Mouse (Mus musculus) embryonic facial prominence, embryonic 15.5 days (tissue): Measurements from ENCODE around the gene Ebf1. TPM values are rescaled to one million over a fixed set of nuclear protein-coding genes. Genes with fewer than 3 reads are reported as not detected.

ENCODE experiments used
- ATAC-seq: fragments of 200-750 bp; cut with Nextera tagmentation; 2 replicates; pipeline ENCODE4 v1.8.0; 2017; ENCODE audit warnings: low read depth, moderate TSS enrichment; ENCODE audit not compliant: insufficient number of reproducible peaks, low FRiP score, low TSS enrichment
- H3K27ac ChIP-seq: fragments of 300-500 bp; sonication (generic); replicated peaks from 2 replicates; pipeline ENCODE4 v1.5.1; 2015; ENCODE audit warnings: mild to moderate bottlenecking, inconsistent platforms
- H3K27me3 ChIP-seq: fragments of 300-500 bp; sonication (generic); 2 replicates; pipeline ENCODE4 v1.6.1; 2015; ENCODE audit warnings: inconsistent platforms
- H3K36me3 ChIP-seq: fragments of 300-500 bp; sonication (generic); 2 replicates; pipeline ENCODE4 v1.6.1; 2015; ENCODE audit warnings: mild to moderate bottlenecking, inconsistent platforms
- H3K4me1 ChIP-seq: fragments of 300-500 bp; sonication (generic); 2 replicates; pipeline ENCODE4 v1.6.1; 2015; ENCODE audit warnings: inconsistent platforms
- H3K4me2 ChIP-seq: fragments of 300-500 bp; sonication (generic); replicated peaks from 2 replicates; pipeline ENCODE4 v1.6.1; 2015; ENCODE audit warnings: mild to moderate bottlenecking, inconsistent platforms
- H3K4me3 ChIP-seq: fragments of 300-500 bp; sonication (generic); replicated peaks from 2 replicates; pipeline ENCODE4 v1.5.1; 2015; ENCODE audit warnings: mild to moderate bottlenecking, inconsistent platforms
- H3K9ac ChIP-seq: fragments of 300-500 bp; sonication (generic); 2 replicates; pipeline ENCODE4 v1.6.1; 2015; ENCODE audit warnings: inconsistent platforms
- H3K9me3 ChIP-seq: fragments of 300-500 bp; sonication (generic); replicated peaks from 2 replicates; pipeline ENCODE4 v1.6.1; 2016; ENCODE audit warnings: inconsistent platforms
- WGBS: fragments of 180-500 bp; shearing (Covaris S2); methylation state at CpG from one replicate; pipeline ENCODE4 v1.1.7; 2015; 5-methylcytosine and 5-hydroxymethylcytosine counted together
- polyA plus RNA-seq: library from polyadenylated mRNA; unstranded; fragments of >200 nt; fragmentation: Nextera tagmentation; extraction: Ambion mirVana; gene quantifications from 2 replicates; pipeline ENCODE4 v1.2.1, GENCODE M21; 2015

Gene Ebf1
- polyA plus RNA-seq, 1 experiment from 2014 or later = 65.7 TPM

DNA sequence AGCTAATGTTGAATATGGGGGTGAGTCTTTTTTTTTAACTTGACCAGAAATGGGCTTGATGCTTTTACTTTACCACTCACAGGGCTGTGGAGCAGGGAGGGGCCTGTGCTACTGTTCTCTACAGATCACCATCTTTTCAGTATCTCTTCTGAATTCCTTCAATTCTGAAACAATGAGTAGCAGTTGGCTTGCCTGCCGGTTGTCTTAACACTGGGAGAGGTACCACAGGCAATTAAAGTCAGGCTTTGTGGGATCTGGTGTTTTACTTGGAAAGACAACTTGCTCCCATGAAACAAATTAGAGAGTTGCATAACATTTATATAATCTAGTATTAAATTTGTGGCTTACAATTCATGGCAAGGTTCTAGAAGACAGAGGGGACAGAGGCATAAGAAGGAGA, 294.6 kb downstream of the Ebf1 start:
- H3K36me3 ChIP-seq = no peaks in the 10 kb centered on the region
- no peak overlapping the region for H3K27ac ChIP-seq
- H3K9me3 ChIP-seq = no peaks in the 10 kb centered on the region
- H3K4me2 ChIP-seq = no peak overlapping the region
- H3K9ac ChIP-seq = no peak overlapping the region
- no peak overlapping the region for H3K4me3 ChIP-seq
- H3K27me3 ChIP-seq = no peaks in the 10 kb centered on the region
- WGBS = 32% methylated on average over 1 of the region's 1 CpGs
- H3K4me1 ChIP-seq = no peaks in the 10 kb centered on the region
- ATAC-seq = no peak

DNA sequence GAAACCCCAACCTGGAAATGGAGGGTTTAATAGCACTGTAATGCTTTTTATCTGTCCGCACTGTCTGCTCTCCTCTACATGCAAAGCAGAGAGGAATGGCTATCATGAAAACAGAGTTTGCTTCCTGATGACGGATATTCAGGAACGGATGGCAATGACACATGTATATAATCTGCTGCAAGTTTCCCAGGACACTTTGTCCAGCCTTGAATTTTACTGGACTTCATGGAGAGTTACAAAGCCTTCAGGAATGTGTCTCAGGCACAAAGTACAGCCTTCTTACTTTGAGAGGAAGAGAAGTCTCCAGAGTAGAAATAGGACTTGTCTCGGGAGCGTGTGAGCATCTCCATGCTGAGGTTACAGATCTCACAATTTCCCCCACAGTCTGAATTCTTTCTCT, 296.7 kb downstream of the Ebf1 start:
- no peak overlapping the region for H3K4me3 ChIP-seq
- H3K27ac ChIP-seq = no peak overlapping the region
- WGBS = 65% methylated on average over 5 of the region's 5 CpGs
- no peaks in the 10 kb centered on the region for H3K9me3 ChIP-seq
- no peak overlapping the region for H3K9ac ChIP-seq
- no peak for ATAC-seq
- no peaks in the 10 kb centered on the region for H3K36me3 ChIP-seq
- no peak overlapping the region for H3K4me2 ChIP-seq
- H3K27me3 ChIP-seq = no peaks in the 10 kb centered on the region
- no peaks in the 10 kb centered on the region for H3K4me1 ChIP-seq

DNA sequence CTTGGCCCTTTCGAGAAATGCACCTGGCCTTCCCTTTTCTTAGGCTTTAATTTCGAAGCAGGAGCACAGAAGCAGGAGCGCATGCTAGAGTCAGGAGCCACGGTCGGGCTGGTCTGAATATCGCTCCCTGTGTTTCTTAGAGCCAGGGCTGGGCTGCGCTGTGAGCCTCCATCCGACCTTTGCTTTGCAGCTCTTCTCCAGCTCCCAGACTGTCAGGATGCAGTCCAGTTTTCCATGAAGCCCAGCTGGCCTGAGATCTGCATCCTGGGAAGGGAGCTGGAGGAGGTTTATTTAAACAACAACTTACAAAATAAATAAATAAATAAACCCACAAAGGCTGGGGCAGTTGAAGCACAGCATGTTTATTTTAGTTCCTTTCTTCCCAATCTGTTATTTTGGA, 299.9 kb downstream of the Ebf1 start:
- Histone ChIP-seq H3K9me3 (no peaks in the 10 kb centered on the region), H3K9ac (no peak overlapping the region), H3K36me3 (no peaks in the 10 kb centered on the region), H3K4me2 (no peak overlapping the region), H3K27ac (no peak overlapping the region), H3K4me1 (no peaks in the 10 kb centered on the region), H3K4me3 (no peak overlapping the region), H3K27me3 (no peaks in the 10 kb centered on the region)
- no peak for ATAC-seq
- WGBS = 64% methylated on average over 8 of the region's 8 CpGs

DNA sequence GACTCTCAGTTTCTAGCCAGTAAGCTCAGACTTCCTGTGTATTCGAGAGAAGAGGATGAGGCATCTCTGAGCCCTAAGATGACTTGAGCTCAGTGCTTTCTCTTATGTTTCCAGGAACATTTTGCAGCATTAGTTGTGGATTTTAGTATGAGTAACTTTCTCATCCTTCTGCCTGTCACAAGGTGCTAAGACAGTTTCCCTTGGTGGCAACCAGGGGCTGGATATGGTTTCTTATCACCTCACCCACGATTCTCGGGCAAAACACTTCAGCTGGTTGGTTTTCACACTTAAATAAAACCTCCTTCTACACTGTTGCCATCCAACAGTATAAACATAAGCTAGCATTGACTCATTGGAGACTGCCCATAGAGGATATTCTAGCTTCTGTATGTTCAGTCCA, 306.0 kb downstream of the Ebf1 start:
- H3K4me2 ChIP-seq = no peak overlapping the region
- H3K36me3 ChIP-seq = no peaks in the 10 kb centered on the region
- no peaks in the 10 kb centered on the region for H3K27me3 ChIP-seq
- H3K4me1 ChIP-seq = peaks cover 8% of the 10 kb centered on the region
- no peak for ATAC-seq
- no peak overlapping the region for H3K4me3 ChIP-seq
- no peaks in the 10 kb centered on the region for H3K9me3 ChIP-seq
- H3K9ac ChIP-seq = no peak overlapping the region
- H3K27ac ChIP-seq = no peak overlapping the region
- WGBS = 74% methylated on average over 3 of the region's 3 CpGs

DNA sequence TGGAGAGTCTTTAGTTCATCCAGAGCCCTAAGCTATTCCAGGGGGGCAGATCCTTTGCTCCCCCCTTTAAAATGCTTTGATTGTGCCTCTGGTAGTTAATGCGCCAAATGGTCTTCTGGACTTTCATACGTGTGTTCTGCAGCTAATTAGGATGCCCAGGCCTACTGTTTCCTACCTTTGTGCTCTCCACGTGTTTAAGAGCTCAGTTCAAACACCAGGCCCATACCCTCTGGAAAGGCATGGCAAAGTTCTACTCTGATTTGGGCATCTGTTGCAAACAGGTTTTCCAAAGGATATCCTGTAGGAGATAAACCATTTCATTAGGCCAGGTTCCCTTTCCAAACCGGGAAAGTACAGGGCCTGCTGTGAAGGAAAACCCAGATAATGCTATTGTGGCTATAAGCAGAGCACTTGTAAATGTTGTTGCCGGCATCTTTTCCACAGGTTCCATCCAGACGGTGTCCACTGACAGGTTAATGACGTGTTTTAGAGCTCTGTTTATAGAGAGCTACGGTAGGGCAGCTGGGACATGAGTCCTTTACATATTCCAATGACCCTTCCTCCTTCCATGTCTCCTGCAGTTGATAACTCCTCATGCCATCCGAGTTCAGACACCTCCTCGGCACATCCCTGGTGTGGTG, 306.9 kb downstream of the Ebf1 start:
- H3K9ac ChIP-seq = no peak overlapping the region
- no peak for ATAC-seq
- no peak overlapping the region for H3K4me3 ChIP-seq
- H3K27ac ChIP-seq = no peak overlapping the region
- no peaks in the 10 kb centered on the region for H3K27me3 ChIP-seq
- WGBS = 74% methylated on average over 10 of the region's 10 CpGs
- H3K4me1 ChIP-seq = peaks cover 8% of the 10 kb centered on the region
- H3K36me3 ChIP-seq = no peaks in the 10 kb centered on the region
- H3K4me2 ChIP-seq = no peak overlapping the region
- H3K9me3 ChIP-seq = no peaks in the 10 kb centered on the region

DNA sequence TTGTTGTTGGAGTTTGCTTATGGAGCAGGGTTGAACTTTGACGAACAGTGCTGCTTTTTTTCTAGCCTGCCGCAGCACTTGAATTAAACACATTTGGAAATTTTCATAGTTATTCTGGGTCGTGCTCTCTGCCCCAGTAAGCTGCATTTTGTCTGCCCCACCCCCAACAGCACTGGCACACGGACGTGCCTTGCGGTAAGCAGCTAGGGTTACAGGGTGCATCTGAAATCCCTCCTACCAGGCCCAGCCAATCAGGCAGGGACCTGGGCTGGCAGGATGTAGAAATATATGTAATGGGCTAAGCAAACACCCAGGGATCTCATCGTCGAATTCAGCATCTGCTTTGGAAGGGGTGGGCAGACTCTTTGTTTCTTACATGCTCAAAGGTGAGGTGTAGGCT, 307.8 kb downstream of the Ebf1 start:
- WGBS = 16% methylated on average over 8 of the region's 8 CpGs
- H3K9me3 ChIP-seq = no peaks in the 10 kb centered on the region
- H3K9ac ChIP-seq = no peak overlapping the region
- H3K36me3 ChIP-seq = no peaks in the 10 kb centered on the region
- H3K27ac ChIP-seq = peak overlapping the region; percentile 63
- H3K4me2 ChIP-seq = no peak overlapping the region
- no peak overlapping the region for H3K4me3 ChIP-seq
- ATAC-seq = peak; percentile 80
- H3K4me1 ChIP-seq = peaks cover 8% of the 10 kb centered on the region
- H3K27me3 ChIP-seq = no peaks in the 10 kb centered on the region

DNA sequence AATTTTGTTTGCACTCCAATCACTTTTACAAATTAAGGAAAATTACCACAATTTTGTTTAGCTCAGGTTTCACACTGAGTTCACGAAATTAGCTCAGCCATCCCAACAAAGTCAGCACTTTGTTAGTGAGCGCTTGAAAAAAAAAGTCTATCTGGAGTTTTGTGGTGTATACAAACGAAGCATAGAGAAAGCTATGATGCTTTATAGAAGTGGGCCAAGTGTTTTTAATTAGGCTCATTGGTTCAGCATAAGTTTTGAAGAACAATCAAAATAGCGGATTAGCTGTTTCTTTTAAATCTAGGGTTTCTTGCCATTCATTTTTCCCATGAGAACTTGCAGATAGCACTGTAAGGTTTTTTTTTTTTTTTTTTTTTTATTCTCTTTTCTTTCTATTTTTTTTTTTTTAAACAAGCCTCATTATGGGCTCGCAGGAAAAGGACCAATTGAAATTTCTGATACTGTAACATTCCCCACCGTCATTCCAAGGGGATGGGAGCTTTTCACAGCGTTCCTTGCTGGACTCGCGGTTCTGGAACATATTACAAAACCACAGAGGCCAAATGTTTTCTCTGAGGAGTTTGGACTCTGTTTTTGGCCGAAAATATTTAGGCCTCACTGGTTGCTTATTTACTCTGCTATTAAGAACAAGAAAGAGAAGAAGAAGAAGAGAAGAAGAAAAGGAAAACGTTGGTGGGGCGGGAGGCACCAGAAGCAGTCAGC, 308.8 kb downstream of the Ebf1 start:
- Histone ChIP-seq H3K36me3 (no peaks in the 10 kb centered on the region), H3K4me1 (peaks cover 8% of the 10 kb centered on the region), H3K9ac (no peak overlapping the region), H3K27me3 (no peaks in the 10 kb centered on the region), H3K4me3 (no peak overlapping the region), H3K9me3 (no peaks in the 10 kb centered on the region), H3K27ac (peak overlapping the region; percentile 63), H3K4me2 (no peak overlapping the region)
- ATAC-seq = no peak
- 32% methylated on average over 12 of the region's 12 CpGs for WGBS

DNA sequence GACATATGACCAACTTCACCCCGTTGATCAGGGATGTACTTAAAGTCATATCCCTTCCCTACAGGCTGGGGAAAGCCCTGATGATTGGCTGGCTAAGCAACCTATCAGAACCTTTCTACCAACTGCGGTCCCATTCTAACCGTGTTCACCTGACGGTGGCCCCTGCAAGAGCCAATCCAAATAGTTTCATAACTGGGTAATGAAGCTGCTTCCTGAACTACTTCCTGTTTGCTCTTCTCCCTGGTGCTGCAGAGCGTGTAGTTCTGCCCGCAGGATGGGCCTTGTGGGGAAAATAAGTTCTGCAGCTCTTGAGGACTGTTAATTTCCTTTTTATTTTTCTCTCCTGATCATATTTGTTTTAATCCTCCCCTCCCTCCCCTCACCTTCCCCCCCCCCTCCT, 311.3 kb downstream of the Ebf1 start:
- Histone ChIP-seq H3K9ac (no peak overlapping the region), H3K4me3 (no peak overlapping the region), H3K4me2 (no peak overlapping the region), H3K36me3 (no peaks in the 10 kb centered on the region), H3K9me3 (no peaks in the 10 kb centered on the region), H3K27me3 (no peaks in the 10 kb centered on the region), H3K4me1 (peaks cover 8% of the 10 kb centered on the region), H3K27ac (no peak overlapping the region)
- WGBS = 85% methylated on average over 6 of the region's 6 CpGs
- no peak for ATAC-seq

DNA sequence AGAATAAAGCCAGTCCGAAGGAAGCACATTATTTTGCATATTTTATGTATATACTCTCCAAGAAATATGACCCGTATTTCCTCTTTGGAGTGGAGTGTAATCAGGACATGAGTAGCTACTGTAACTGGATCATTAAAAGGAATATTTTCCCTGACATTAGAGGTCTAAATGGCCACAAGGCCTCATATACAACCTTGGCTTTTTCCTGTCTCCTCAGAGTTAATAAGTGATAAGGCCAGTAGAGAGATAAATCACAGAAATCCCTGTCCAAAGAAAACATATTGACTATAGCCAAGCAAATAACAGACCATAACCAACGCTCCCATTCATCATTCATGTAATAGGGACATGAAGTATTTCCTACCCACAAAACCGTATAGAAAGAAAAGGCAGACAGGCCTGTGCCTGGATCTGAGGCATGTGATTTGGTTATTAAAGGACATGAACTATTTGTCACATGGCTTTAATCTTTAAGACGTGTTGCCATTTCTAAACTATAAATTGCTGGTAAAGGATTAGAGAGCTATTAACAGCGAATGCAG, 315.9 kb downstream of the Ebf1 start:
- no peaks in the 10 kb centered on the region for H3K36me3 ChIP-seq
- H3K4me3 ChIP-seq = no peak overlapping the region

DNA sequence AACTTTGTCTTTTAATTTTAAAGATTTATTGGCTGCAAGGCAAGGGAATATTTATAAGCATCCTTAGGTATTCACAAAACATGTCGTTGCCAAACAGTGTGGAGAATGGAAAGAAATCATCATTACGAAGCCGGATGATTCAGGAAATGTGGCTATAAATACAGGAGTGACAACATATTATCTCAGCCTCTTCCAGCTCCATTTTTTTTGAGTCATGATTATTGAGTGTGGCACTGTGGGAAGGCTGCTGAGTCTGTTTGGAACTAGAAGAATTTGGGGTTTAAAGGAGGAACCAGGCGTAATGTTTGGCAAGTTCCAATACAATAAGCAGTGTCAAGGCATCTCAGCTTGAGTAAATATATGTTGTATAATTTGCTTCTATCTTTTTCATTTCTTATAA, 326.7 kb downstream of the Ebf1 start:
- 77% methylated on average over 4 of the region's 4 CpGs for WGBS
- ATAC-seq = no peak
- H3K4me1 ChIP-seq = no peaks in the 10 kb centered on the region
- H3K4me3 ChIP-seq = no peak overlapping the region
- no peak overlapping the region for H3K9ac ChIP-seq
- no peaks in the 10 kb centered on the region for H3K36me3 ChIP-seq
- H3K9me3 ChIP-seq = no peaks in the 10 kb centered on the region
- no peak overlapping the region for H3K27ac ChIP-seq
- H3K27me3 ChIP-seq = no peaks in the 10 kb centered on the region
- no peak overlapping the region for H3K4me2 ChIP-seq

More for the DNA sequence above, 315.9 kb downstream of the Ebf1 start:
- ATAC-seq = no peak
- Histone ChIP-seq H3K4me2 (no peak overlapping the region), H3K9me3 (no peaks in the 10 kb centered on the region), H3K9ac (no peak overlapping the region), H3K27ac (no peak overlapping the region), H3K27me3 (no peaks in the 10 kb centered on the region), H3K4me1 (no peaks in the 10 kb centered on the region)
- 61% methylated on average over 6 of the region's 6 CpGs for WGBS

DNA sequence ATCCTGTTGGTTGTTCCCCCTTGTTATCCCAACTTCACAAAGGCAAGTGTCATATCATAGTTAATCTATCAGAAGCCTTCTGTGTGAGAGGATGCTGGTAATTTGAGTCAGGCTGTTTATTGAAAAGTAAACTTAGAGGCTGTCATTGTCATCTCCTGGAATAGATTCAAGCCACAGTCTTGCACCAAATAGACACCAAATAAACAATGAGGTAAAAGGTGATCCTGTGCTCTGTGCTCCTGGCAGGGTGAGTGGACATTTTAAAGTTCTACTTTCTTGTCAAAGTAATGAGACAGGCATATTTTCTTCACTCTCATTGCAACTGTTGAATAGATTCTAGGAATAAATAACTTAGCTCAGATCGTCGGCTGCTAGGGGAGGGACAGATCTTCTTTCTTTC, 327.3 kb downstream of the Ebf1 start:
- H3K9me3 ChIP-seq = no peaks in the 10 kb centered on the region
- no peak overlapping the region for H3K27ac ChIP-seq
- H3K27me3 ChIP-seq = no peaks in the 10 kb centered on the region
- H3K9ac ChIP-seq = no peak overlapping the region
- H3K4me2 ChIP-seq = no peak overlapping the region
- H3K36me3 ChIP-seq = no peaks in the 10 kb centered on the region
- H3K4me1 ChIP-seq = no peaks in the 10 kb centered on the region
- 68% methylated on average over 2 of the region's 2 CpGs for WGBS
- no peak for ATAC-seq
- H3K4me3 ChIP-seq = no peak overlapping the region

DNA sequence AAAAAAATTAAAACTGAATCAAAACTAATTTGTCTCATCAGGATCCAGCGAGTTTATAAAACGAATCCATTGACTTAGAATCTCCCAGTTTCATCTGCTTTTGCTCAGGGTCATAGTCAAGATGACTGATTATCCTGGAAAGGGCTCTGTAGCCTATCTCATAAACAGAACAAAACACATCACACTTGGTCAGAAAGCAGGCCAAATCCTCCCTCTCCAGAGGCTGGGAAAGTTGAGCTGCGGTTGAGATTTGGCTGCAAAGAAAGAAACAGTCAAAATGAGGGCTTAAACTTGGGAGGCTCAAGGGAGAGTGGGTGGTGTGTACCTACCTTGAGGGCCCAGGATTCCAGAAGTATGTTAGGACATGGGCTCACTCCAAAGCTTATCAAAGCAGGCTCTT, 329.5 kb downstream of the Ebf1 start:
- Histone ChIP-seq H3K9ac (no peak overlapping the region), H3K4me2 (no peak overlapping the region), H3K36me3 (no peaks in the 10 kb centered on the region), H3K4me3 (no peak overlapping the region), H3K9me3 (no peaks in the 10 kb centered on the region), H3K27ac (no peak overlapping the region), H3K27me3 (no peaks in the 10 kb centered on the region), H3K4me1 (no peaks in the 10 kb centered on the region)
- WGBS = 82% methylated on average over 3 of the region's 3 CpGs
- ATAC-seq = no peak
